Mouse (Mus musculus) neural tube, embryonic 11.5 days (tissue): ENCODE measurements around the gene H2-Oa. TPM values are rescaled to one million over a fixed set of nuclear protein-coding genes. Genes with fewer than 3 reads are reported as not detected.
"Not testable (repeated sequence)": the region's sequence is repeated elsewhere in the genome, so short reads cannot be mapped to it uniquely, and the experiment has no call there.

Experiments used
- ATAC-seq: fragments of 200-750 bp; cut with Nextera tagmentation; 2 replicates; pipeline ENCODE4 v1.8.0; 2017; ENCODE audit warnings: moderate number of reproducible peaks, mild to moderate bottlenecking, moderate TSS enrichment, moderate library complexity; ENCODE audit not compliant: insufficient read depth, low FRiP score, low TSS enrichment
- DNase-seq: peaks from one replicate; pipeline ENCODE4 v3.0.0-alpha.2; 2015; ENCODE audit warnings: low spot score
- H3K27ac ChIP-seq: fragments of 300-500 bp; sonication (generic); 2 replicates; pipeline ENCODE4 v1.5.1; 2014; ENCODE audit warnings: low read depth, mild to moderate bottlenecking, low read length
- H3K27me3 ChIP-seq: fragments of 300-500 bp; sonication (generic); 2 replicates; pipeline ENCODE4 v1.6.1; 2014; ENCODE audit warnings: mild to moderate bottlenecking, low read length, mixed read lengths; ENCODE audit not compliant: control insufficient read depth, insufficient read depth
- H3K36me3 ChIP-seq: fragments of 300-500 bp; sonication (generic); 2 replicates; pipeline ENCODE4 v1.6.1; 2014; ENCODE audit warnings: mild to moderate bottlenecking, low read length, moderate library complexity, mixed read lengths; ENCODE audit not compliant: control insufficient read depth, insufficient read depth
- H3K4me1 ChIP-seq: fragments of 300-500 bp; sonication (generic); 2 replicates; pipeline ENCODE4 v1.6.1; 2014; ENCODE audit warnings: low read length, mixed read lengths; ENCODE audit not compliant: control insufficient read depth, insufficient read depth
- H3K4me2 ChIP-seq: fragments of 300-500 bp; sonication (generic); 2 replicates; pipeline ENCODE4 v1.6.1; 2014; ENCODE audit warnings: low read depth, mild to moderate bottlenecking, moderate library complexity
- H3K4me3 ChIP-seq: fragments of 300-500 bp; sonication (generic); 2 replicates; pipeline ENCODE4 v1.5.1; 2014; ENCODE audit warnings: low read depth, low read length
- H3K9ac ChIP-seq: fragments of 300-500 bp; sonication (generic); 2 replicates; pipeline ENCODE4 v1.6.1; 2014; ENCODE audit warnings: mild to moderate bottlenecking, low read length
- H3K9me3 ChIP-seq: fragments of 300-500 bp; sonication (generic); 2 replicates; pipeline ENCODE4 v1.6.1; 2016; ENCODE audit warnings: low read length; ENCODE audit not compliant: control insufficient read depth
- WGBS: fragments of 180-500 bp; shearing (Covaris S2); extraction: QIAGEN DNeasy Blood & Tissue Kit; methylation state at CpG from one replicate; pipeline ENCODE4 v1.1.7; 2014; 5-methylcytosine and 5-hydroxymethylcytosine counted together
- polyA plus RNA-seq: library from polyadenylated mRNA; unstranded; fragments of >200 nt; fragmentation: Nextera tagmentation; extraction: Ambion mirVana; gene quantifications from 2 replicates; pipeline ENCODE4 v1.2.1, GENCODE M21; 2014

Gene H2-Oa
- polyA plus RNA-seq, 1 experiment from 2014 or later: 0.93 TPM

- no peaks in the 10 kb centered on the region for H3K36me3 ChIP-seq
- peaks cover 22% of the 10 kb centered on the region for H3K27me3 ChIP-seq
Measured at GRCm38 (mm10) chr17:34139416-34139815, 47.3 kb downstream of the H2-Oa start.

GRCm38 (mm10) chr17:34140240-34140639 is 48.1 kb downstream of the H2-Oa start:
- H3K27me3 ChIP-seq: peaks cover 22% of the 10 kb centered on the region
- H3K4me1 ChIP-seq: no peaks in the 10 kb centered on the region
- H3K4me2 ChIP-seq: no peak overlapping the region
- H3K36me3 ChIP-seq: no peaks in the 10 kb centered on the region
- no peaks in the 10 kb centered on the region for H3K9me3 ChIP-seq
- DNase-seq: no peak
- no peak overlapping the region for H3K4me3 ChIP-seq
- no peak overlapping the region for H3K9ac ChIP-seq
- no peak overlapping the region for H3K27ac ChIP-seq
- WGBS: 20% methylated on average over 5 of the region's 5 CpGs
- no peak for ATAC-seq

More at GRCm38 (mm10) chr17:34139416-34139815, 47.3 kb downstream of the H2-Oa start:
- no peak overlapping the region for H3K9ac ChIP-seq
- ATAC-seq (no peak), DNase-seq (peak; percentile 53)
- no peaks in the 10 kb centered on the region for H3K9me3 ChIP-seq
- WGBS: 3% methylated on average over 16 of the region's 16 CpGs
- H3K4me1 ChIP-seq: no peaks in the 10 kb centered on the region
- peak overlapping the region; percentile 45 for H3K4me2 ChIP-seq
- H3K27ac ChIP-seq: no peak overlapping the region
- H3K4me3 ChIP-seq: peak overlapping the region; percentile 20

- WGBS: 69% methylated on average over 4 of the region's 4 CpGs
Measured at GRCm38 (mm10) chr17:34141448-34141847, 49.3 kb downstream of the H2-Oa start.

GRCm38 (mm10) chr17:34142456-34143010 is 50.4 kb downstream of the H2-Oa start:
- Histone ChIP-seq H3K9ac (no peak overlapping the region), H3K9me3 (no peaks in the 10 kb centered on the region), H3K4me3 (no peak overlapping the region), H3K36me3 (no peaks in the 10 kb centered on the region), H3K4me2 (no peak overlapping the region), H3K27ac (no peak overlapping the region), H3K4me1 (no peaks in the 10 kb centered on the region), H3K27me3 (peaks cover 22% of the 10 kb centered on the region)
- ATAC-seq (no peak), DNase-seq (no peak)
- 83% methylated on average over 7 of the region's 7 CpGs for WGBS

More at GRCm38 (mm10) chr17:34141448-34141847, 49.3 kb downstream of the H2-Oa start:
- H3K4me3 ChIP-seq: no peak overlapping the region
- no peaks in the 10 kb centered on the region for H3K36me3 ChIP-seq
- no peak for DNase-seq
- H3K27ac ChIP-seq: no peak overlapping the region
- H3K4me2 ChIP-seq: no peak overlapping the region
- ATAC-seq: no peak
- no peak overlapping the region for H3K9ac ChIP-seq
- H3K27me3 ChIP-seq: peaks cover 22% of the 10 kb centered on the region
- no peaks in the 10 kb centered on the region for H3K4me1 ChIP-seq
- no peaks in the 10 kb centered on the region for H3K9me3 ChIP-seq

- Histone ChIP-seq H3K27me3 (peaks cover 22% of the 10 kb centered on the region), H3K4me3 (no peak within 1 kb of the TSS), H3K4me2 (no peak within 1 kb of the TSS), H3K36me3 (no peaks in the 10 kb centered on the region), H3K9me3 (no peaks in the 10 kb centered on the region), H3K4me1 (no peaks in the 10 kb centered on the region), H3K9ac (no peak within 1 kb of the TSS), H3K27ac (no peak within 1 kb of the TSS)
- ATAC-seq (no peak), DNase-seq (no peak)
- WGBS: 45% methylated on average over 7 of the region's 7 CpGs
Measured at GRCm38 (mm10) chr17:34143033-34143432, 50.9 kb downstream of the H2-Oa start, which contains the start of gene H2-DMb2. Gene H2-DMb2 (plus strand): TSS chr17:34143307.

GRCm38 (mm10) chr17:34143461-34143860 is 51.3 kb downstream of the H2-Oa start:
- Histone ChIP-seq H3K27me3 (peaks cover 18% of the 10 kb centered on the region), H3K27ac (no peak overlapping the region), H3K4me1 (no peaks in the 10 kb centered on the region), H3K4me3 (no peak overlapping the region), H3K9ac (no peak overlapping the region), H3K4me2 (no peak overlapping the region), H3K9me3 (no peaks in the 10 kb centered on the region), H3K36me3 (no peaks in the 10 kb centered on the region)
- WGBS: 74% methylated on average over 5 of the region's 5 CpGs
- DNase-seq (no peak), ATAC-seq (no peak)

GRCm38 (mm10) chr17:34144221-34144620 is 52.1 kb downstream of the H2-Oa start:
- H3K4me3 ChIP-seq, H3K36me3 ChIP-seq, H3K9ac ChIP-seq, H3K27ac ChIP-seq, DNase-seq, ATAC-seq, H3K4me2 ChIP-seq, H3K9me3 ChIP-seq, H3K4me1 ChIP-seq: not testable (repeated sequence)
- 83% methylated on average over 3 of the region's 4 CpGs for WGBS
- H3K27me3 ChIP-seq: peaks cover 11% of the 10 kb centered on the region

Other genes starting within 250 kb of the H2-Oa start
- 72.6 and 79.1 TPM in 2 replicates for gene Cd320, start 249.2 kb upstream of the H2-Oa start, polyA plus RNA-seq
- gene Gm7029, start 218.5 kb upstream of the H2-Oa start, polyA plus RNA-seq: not detected in 2 replicates
- gene Kifc1, start 201.7 kb upstream of the H2-Oa start, polyA plus RNA-seq: 8.4 and 11.0 TPM in 2 replicates
- gene Platr17, start 187.2 kb upstream of the H2-Oa start, polyA plus RNA-seq: not detected in 2 replicates
- gene Daxx, start 182.9 kb upstream of the H2-Oa start, polyA plus RNA-seq: 61.2 and 61.4 TPM in 2 replicates
- 12.9 and 16.2 TPM in 2 replicates for gene Tapbp, start 176.4 kb upstream of the H2-Oa start, polyA plus RNA-seq
- 10.5 and 11.2 TPM in 2 replicates for gene Zbtb22, start 176.4 kb upstream of the H2-Oa start, polyA plus RNA-seq
- 38.7 and 42.6 TPM in 2 replicates for gene Rgl2, start 162.8 kb upstream of the H2-Oa start, polyA plus RNA-seq
- 190 and 195 TPM in 2 replicates for gene Pfdn6, start 152.0 kb upstream of the H2-Oa start, polyA plus RNA-seq
- 29.5 and 33.4 TPM in 2 replicates for gene Wdr46, start 151.7 kb upstream of the H2-Oa start, polyA plus RNA-seq
- gene B3galt4, start 140.9 kb upstream of the H2-Oa start, polyA plus RNA-seq: 4.4 and 4.9 TPM in 2 replicates
- 40.7 and 43.8 TPM in 2 replicates for gene Vps52, start 136.5 kb upstream of the H2-Oa start, polyA plus RNA-seq
- gene Rps18, start 136.3 kb upstream of the H2-Oa start, polyA plus RNA-seq: 1,341 and 1,360 TPM in 2 replicates
- 20.2 and 23.1 TPM in 2 replicates for gene H2-K1, start 92.0 kb upstream of the H2-Oa start, polyA plus RNA-seq
- gene Ring1, start 67.7 kb upstream of the H2-Oa start, polyA plus RNA-seq: 5.2 and 8.4 TPM in 2 replicates
- gene H2-Ke6, start 64.3 kb upstream of the H2-Oa start, polyA plus RNA-seq: 48.1 and 52.7 TPM in 2 replicates
- gene Slc39a7, start 60.7 kb upstream of the H2-Oa start, polyA plus RNA-seq: 89.7 and 108 TPM in 2 replicates
- 25.1 and 27.1 TPM in 2 replicates for gene Rxrb, start 60.5 kb upstream of the H2-Oa start, polyA plus RNA-seq
- 1.5 and 2.9 TPM in 2 replicates for gene Col11a2, start 52.9 kb upstream of the H2-Oa start, polyA plus RNA-seq
- 9.2 and 10.3 TPM in 2 replicates for gene H2-DMa, start 27.2 kb downstream of the H2-Oa start, polyA plus RNA-seq
- gene Brd2, start 30.3 kb downstream of the H2-Oa start, polyA plus RNA-seq: 116 and 133 TPM in 2 replicates
- not detected in 2 replicates for gene H2-DMb2, start 51.0 kb downstream of the H2-Oa start, polyA plus RNA-seq
- gene H2-DMb1, start 60.7 kb downstream of the H2-Oa start, polyA plus RNA-seq: not detected in 2 replicates
- 0.68 and 1.3 TPM in 2 replicates for gene Tap1, start 95.2 kb downstream of the H2-Oa start, polyA plus RNA-seq
- gene Psmb9, start 95.4 kb downstream of the H2-Oa start, polyA plus RNA-seq: 0.80 and 0.96 TPM in 2 replicates
- 2.1 and 3.3 TPM in 2 replicates for gene Psmb8, start 105.4 kb downstream of the H2-Oa start, polyA plus RNA-seq
- gene Tap2, start 111.2 kb downstream of the H2-Oa start, polyA plus RNA-seq: 0.59 and 0.60 TPM in 2 replicates
- gene H2-Ob, start 146.6 kb downstream of the H2-Oa start, polyA plus RNA-seq: not detected in 2 replicates
- 2.6 and 4.5 TPM in 2 replicates for gene H2-Ab1, start 165.3 kb downstream of the H2-Oa start, polyA plus RNA-seq
- not detected in 2 replicates for gene H2-Aa, start 195.5 kb downstream of the H2-Oa start, polyA plus RNA-seq
- gene H2-Eb1, start 213.5 kb downstream of the H2-Oa start, polyA plus RNA-seq: 0.70 and 1.8 TPM in 2 replicates
- gene H2-Eb2, start 233.3 kb downstream of the H2-Oa start, polyA plus RNA-seq: not detected in 2 replicates